Mouse (Mus musculus): ENCODE measurements at regions not wholly inside any gene's neighbourhood (a gene's known extent, or its start where the extent isn't known, plus 50 kb on each side); places are given as distances from the start of the nearest gene placed in this dataset.

DNA sequence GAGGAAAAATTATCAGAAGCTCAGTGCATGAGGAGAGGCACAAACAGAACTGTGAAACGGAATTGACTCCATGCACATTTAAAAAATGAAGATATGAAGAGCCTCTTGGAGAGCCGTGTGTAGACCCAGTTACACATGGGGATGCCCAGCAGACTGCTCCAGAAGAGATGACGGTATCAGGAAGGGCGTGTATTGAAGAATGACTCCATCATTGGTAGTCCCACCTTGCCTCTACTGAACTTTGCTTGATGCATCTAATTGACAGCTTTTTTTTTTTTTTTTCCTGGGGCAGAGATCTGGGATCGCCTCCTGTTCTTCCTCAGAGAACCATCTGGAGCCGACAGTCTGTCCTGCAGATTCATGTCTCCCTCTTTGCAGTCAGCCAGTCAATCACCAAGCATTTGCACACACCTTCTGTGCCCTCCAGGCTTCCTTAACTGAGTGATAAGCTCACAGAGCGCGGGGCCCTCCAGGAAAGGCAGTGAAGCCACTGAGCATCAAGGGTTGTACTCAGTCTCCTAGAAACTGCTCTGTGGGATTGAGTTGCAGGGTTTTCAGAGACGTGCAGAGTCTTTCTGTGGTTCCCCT is 57.6 kb upstream of the D1Pas1 start:
- ATAC-seq = no peak

DNA sequence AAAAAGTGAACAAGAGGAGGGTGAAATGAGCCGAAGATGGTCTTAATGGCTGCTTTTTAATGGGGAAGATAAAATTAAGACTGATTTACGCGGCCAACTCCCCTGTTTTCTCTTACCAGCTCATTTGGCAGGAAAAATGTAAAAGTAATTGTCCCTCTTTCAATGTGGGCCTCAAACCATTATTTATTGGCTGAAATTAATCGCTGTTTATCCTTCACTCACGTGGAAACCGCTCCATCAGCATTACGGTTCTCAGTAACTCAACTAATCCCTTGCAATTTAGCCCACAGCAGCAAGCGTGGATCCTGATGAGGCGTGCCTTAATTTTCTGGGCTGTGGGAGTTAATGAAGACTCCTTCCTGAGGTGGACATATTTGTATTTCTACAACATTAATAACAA is 58.1 kb upstream of the D1Pas1 start:
- Histone ChIP-seq H3K4me3 (replicated peaks) (no peak overlapping the region), H3K27ac (no peak overlapping the region), H3K9me3 (no peaks in the 10 kb centered on the region), H3K27me3 (no peaks in the 10 kb centered on the region), H3K4me1 (replicated peaks) (no peaks in the 10 kb centered on the region), H3K36me3 (no peaks in the 10 kb centered on the region), H3K4me2 (replicated peaks) (no peak overlapping the region), H3K9ac (replicated peaks) (no peak overlapping the region)
- WGBS = 73% methylated on average over 9 of the region's 9 CpGs
- ATAC-seq = no peak

More for the DNA sequence above, 57.6 kb upstream of the D1Pas1 start:
- Histone ChIP-seq H3K9ac (replicated peaks) (no peak overlapping the region), H3K9me3 (no peaks in the 10 kb centered on the region), H3K4me2 (replicated peaks) (no peak overlapping the region), H3K27ac (no peak overlapping the region), H3K36me3 (no peaks in the 10 kb centered on the region), H3K4me3 (replicated peaks) (no peak overlapping the region), H3K4me1 (replicated peaks) (no peaks in the 10 kb centered on the region), H3K27me3 (no peaks in the 10 kb centered on the region)
- 83% methylated on average over 9 of the region's 9 CpGs for WGBS

DNA sequence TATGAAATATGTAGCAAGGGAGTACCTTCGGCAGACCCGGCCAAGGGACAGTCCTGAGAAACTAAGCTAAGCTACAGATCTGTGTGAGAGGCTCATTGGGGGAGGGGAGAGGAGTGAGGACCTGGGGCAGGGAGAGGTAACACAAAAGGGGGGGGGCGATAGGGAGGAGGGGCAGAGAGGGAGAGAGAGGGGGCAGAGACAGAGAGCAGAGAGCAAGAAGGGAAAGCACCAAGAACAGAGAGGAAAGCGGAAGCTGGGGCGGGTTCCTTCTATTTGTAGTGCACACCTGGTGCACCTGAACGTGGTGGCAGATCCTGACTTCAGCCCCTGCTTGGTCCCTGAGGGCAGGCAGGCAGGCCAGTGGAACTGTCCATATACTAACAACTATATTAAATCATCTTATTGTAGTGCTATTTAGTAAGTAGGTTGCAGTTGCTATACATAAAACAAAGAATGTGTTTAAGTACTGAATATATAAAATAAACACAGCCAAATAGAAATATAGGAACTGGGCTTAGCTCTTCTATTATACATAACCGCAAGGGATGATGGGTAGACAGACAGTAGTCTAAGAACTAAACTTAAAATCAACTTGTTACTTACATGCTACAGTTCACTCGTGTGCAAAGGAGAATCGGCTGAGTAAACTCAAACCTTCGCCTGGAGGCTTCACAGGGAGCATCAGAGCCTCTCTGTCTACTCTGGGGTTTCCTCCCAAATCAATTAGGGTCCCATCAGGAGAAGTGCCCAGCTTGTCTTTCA is 59.6 kb upstream of the D1Pas1 start:
- no peak for ATAC-seq
- Histone ChIP-seq H3K4me2 (replicated peaks) (no peak overlapping the region), H3K27ac (no peak overlapping the region), H3K36me3 (no peaks in the 10 kb centered on the region), H3K27me3 (no peaks in the 10 kb centered on the region), H3K4me1 (replicated peaks) (no peaks in the 10 kb centered on the region), H3K9me3 (no peaks in the 10 kb centered on the region), H3K9ac (replicated peaks) (no peak overlapping the region), H3K4me3 (replicated peaks) (no peak overlapping the region)
- 81% methylated on average over 10 of the region's 10 CpGs for WGBS

DNA sequence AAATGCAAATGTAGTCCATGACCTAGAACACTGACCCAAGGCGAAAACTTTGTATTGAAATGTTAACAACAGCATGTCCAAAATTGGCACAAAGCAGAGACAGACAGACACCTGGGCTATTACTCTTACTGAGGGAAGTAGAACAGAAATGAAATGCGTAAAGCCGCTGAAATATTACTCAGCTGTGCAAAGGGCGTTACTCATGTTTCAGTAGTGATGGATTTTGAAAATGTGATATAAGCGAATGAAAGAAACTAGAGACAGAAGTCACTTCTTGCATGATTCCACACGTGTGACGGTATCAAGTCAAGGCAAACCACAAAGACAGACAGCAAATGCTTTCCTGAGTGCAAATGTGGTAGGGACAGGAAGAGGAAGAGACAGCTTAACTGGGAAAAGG is 61.3 kb upstream of the D1Pas1 start:
- no peaks in the 10 kb centered on the region for H3K4me1 ChIP-seq (replicated peaks)
- no peak overlapping the region for H3K9ac ChIP-seq (replicated peaks)
- WGBS = 93% methylated on average over 7 of the region's 7 CpGs
- H3K27me3 ChIP-seq = no peaks in the 10 kb centered on the region
- ATAC-seq = no peak
- H3K27ac ChIP-seq = no peak overlapping the region
- H3K36me3 ChIP-seq = no peaks in the 10 kb centered on the region
- H3K4me3 ChIP-seq (replicated peaks) = no peak overlapping the region
- no peak overlapping the region for H3K4me2 ChIP-seq (replicated peaks)
- no peaks in the 10 kb centered on the region for H3K9me3 ChIP-seq

DNA sequence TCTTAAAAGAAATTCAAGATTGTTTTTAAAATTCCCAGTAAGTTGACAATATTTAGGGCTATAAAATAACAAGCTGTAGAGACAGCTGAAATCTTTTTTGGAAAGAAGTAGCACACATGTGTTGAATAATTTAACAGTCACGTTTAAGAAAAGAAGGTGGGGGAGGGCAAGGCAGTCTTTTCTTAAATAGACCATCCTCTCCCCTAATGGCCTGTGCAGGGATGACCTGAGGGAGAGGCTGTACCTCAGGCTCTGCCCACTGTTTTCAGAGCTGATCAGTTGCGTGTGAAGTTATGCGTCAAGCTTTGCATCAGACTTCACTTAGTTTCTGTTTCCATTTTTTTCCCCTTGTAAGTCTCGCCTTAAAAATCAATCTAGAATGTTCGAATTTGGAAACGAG is 65.7 kb upstream of the D1Pas1 start:
- Histone ChIP-seq H3K27me3 (no peaks in the 10 kb centered on the region), H3K9me3 (no peaks in the 10 kb centered on the region), H3K4me3 (replicated peaks) (no peak overlapping the region), H3K9ac (replicated peaks) (no peak overlapping the region), H3K4me1 (replicated peaks) (no peaks in the 10 kb centered on the region), H3K4me2 (replicated peaks) (no peak overlapping the region), H3K36me3 (no peaks in the 10 kb centered on the region), H3K27ac (no peak overlapping the region)
- ATAC-seq = no peak
- 78% methylated on average over 6 of the region's 6 CpGs for WGBS

DNA sequence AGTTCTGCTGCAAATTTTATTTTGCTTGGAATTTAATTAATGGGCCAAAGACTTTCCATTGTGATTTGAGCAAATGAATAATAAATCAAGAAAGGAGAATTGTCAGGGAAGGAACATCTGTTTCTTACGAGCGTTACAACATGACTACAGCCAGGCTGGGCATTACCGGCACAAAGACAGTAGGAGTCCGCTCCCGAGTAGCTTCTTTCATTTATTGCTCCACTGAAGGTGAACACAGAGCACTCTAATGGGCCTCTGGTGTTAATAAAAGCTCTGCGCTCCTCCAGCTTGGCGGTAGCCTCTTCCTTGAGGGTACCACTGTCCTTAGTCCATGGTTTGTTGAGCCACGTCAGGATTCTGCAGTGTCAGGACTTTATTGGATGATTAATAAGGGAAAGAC is 69.0 kb upstream of the D1Pas1 start:
- no peak overlapping the region for H3K4me2 ChIP-seq (replicated peaks)
- no peak overlapping the region for H3K27ac ChIP-seq
- H3K4me1 ChIP-seq (replicated peaks) = no peaks in the 10 kb centered on the region
- 60% methylated on average over 8 of the region's 8 CpGs for WGBS
- H3K9me3 ChIP-seq = no peaks in the 10 kb centered on the region
- no peaks in the 10 kb centered on the region for H3K27me3 ChIP-seq
- no peak overlapping the region for H3K4me3 ChIP-seq (replicated peaks)
- no peak for ATAC-seq
- no peak overlapping the region for H3K9ac ChIP-seq (replicated peaks)
- H3K36me3 ChIP-seq = no peaks in the 10 kb centered on the region

DNA sequence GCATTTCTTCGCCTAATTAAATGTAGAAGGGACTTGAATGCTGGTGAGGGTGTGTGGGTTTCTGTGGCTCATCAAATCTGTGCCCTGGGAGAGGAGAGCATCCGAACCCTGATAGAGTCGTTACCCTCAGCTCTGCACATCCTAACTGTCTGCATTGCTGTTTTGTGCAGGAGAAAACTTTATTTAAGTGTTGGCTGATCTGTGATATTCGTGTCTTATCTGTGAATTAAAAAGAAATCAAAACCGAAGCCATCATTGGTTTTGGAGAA is 77.7 kb upstream of the D1Pas1 start:
- H3K9me3 ChIP-seq = 0 out of 2 replicates have a peak, but pooled peaks cover 5% of the 10 kb centered on the region
- H3K4me1 ChIP-seq (replicated peaks) = peaks cover 10% of the 10 kb centered on the region
- ATAC-seq = no peak
- no peak overlapping the region for H3K27ac ChIP-seq
- no peaks in the 10 kb centered on the region for H3K27me3 ChIP-seq
- no peak overlapping the region for H3K4me2 ChIP-seq (replicated peaks)
- no peak overlapping the region for H3K4me3 ChIP-seq (replicated peaks)
- H3K9ac ChIP-seq (replicated peaks) = no peak overlapping the region
- H3K36me3 ChIP-seq = no peaks in the 10 kb centered on the region
- WGBS = 66% methylated on average over 5 of the region's 5 CpGs

DNA sequence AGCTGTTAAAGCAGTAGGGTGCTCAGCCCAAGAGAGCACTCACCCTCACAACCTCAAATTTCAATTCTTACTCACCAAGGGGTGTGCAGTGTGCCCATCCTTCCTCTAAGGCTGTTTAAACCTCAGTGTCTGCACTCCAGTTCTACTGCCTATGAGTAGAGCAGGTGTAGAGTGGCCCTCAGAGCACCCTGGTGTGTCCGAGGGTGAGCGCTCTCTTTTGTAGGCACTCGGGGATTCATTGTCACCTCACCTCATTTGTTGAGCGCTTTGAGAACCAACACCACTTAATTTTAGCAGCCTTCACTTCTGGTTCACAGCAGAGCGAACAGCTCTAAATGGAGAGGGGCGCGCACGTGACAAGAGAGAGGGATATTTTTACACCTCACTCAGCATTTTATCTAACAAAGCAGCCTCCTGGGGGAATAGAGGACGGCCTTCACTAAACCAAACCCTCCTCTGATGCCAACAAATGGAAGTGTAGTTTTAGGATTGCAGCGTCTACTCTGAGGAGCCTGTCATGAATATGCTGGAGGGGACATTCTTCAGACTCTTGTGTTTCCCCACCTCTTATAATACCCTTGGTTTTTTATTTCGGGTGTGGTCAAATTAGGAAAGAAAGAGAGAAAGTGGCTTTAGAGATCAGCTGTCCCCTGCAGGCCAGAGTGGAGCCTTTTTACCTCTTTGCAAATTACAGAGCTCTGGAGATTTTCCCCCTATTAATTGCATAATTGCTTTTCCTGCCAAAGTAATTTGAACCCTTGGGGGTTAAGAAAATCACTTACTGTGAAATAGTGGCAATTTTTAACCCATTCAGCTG is 78.2 kb upstream of the D1Pas1 start:
- Histone ChIP-seq H3K36me3 (no peaks in the 10 kb centered on the region), H3K27ac (0 out of 2 replicates have a peak overlapping the region, but pooled peaks have one; percentile 11), H3K9me3 (0 out of 2 replicates have a peak, but pooled peaks cover 5% of the 10 kb centered on the region), H3K4me2 (replicated peaks) (no peak overlapping the region), H3K9ac (replicated peaks) (no peak overlapping the region), H3K4me1 (replicated peaks) (peaks cover 10% of the 10 kb centered on the region), H3K27me3 (no peaks in the 10 kb centered on the region), H3K4me3 (replicated peaks) (no peak overlapping the region)
- 0 out of 2 replicates have a peak, but pooled peaks have one; percentile 17 for ATAC-seq
- WGBS = 55% methylated on average over 11 of the region's 11 CpGs

DNA sequence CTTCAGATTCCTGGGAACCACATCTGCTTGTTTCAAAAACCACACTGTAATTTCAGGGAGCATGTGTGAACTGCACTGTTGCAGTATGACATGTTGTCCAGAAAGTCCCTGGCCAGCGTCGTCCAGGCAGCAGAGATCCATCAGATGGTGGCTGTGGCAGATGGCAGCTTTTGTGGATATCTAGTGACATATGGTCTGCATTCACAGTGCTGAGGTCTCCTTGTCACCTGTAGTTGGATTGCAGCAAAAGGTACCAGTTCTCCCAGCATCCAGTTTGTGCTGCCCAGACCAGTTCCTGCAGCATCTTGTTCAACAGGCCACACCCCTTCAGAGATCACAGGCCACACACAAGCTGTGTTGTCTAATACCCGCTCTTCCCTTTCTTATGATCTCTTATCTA is 80.1 kb upstream of the D1Pas1 start:
- H3K4me2 ChIP-seq (replicated peaks) = no peak overlapping the region
- WGBS = 66% methylated on average over 3 of the region's 3 CpGs
- ATAC-seq = no peak

DNA sequence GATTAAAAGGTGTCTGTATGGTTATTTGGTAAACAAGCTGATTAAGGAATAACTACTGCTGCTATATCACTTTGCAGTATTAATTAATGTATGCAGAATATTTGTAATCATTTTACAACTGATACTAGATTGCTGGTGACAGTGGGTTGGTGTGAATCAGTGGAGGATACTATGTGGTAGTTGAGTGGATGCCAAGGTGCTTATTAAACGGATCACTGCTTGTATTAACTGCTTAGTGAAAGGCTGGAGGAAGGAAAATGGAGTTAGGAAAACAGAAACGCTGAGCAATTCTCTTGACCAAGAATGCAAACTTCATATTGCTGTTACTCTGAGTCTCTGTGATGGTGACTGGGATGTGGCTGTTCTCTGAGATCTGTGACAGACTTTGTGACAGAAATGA is 86.8 kb upstream of the D1Pas1 start:
- Histone ChIP-seq H3K9me3 (no peaks in the 10 kb centered on the region), H3K27me3 (no peaks in the 10 kb centered on the region), H3K9ac (replicated peaks) (no peak overlapping the region), H3K4me1 (replicated peaks) (no peaks in the 10 kb centered on the region), H3K27ac (no peak overlapping the region), H3K4me3 (replicated peaks) (no peak overlapping the region), H3K4me2 (replicated peaks) (no peak overlapping the region), H3K36me3 (no peaks in the 10 kb centered on the region)
- no peak for ATAC-seq
- 72% methylated on average over 2 of the region's 2 CpGs for WGBS

More for the DNA sequence above, 80.1 kb upstream of the D1Pas1 start:
- Histone ChIP-seq H3K9ac (replicated peaks) (no peak overlapping the region), H3K4me3 (replicated peaks) (no peak overlapping the region), H3K27me3 (no peaks in the 10 kb centered on the region), H3K36me3 (no peaks in the 10 kb centered on the region), H3K4me1 (replicated peaks) (peaks cover 10% of the 10 kb centered on the region), H3K9me3 (0 out of 2 replicates have a peak, but pooled peaks cover 5% of the 10 kb centered on the region), H3K27ac (no peak overlapping the region)

DNA sequence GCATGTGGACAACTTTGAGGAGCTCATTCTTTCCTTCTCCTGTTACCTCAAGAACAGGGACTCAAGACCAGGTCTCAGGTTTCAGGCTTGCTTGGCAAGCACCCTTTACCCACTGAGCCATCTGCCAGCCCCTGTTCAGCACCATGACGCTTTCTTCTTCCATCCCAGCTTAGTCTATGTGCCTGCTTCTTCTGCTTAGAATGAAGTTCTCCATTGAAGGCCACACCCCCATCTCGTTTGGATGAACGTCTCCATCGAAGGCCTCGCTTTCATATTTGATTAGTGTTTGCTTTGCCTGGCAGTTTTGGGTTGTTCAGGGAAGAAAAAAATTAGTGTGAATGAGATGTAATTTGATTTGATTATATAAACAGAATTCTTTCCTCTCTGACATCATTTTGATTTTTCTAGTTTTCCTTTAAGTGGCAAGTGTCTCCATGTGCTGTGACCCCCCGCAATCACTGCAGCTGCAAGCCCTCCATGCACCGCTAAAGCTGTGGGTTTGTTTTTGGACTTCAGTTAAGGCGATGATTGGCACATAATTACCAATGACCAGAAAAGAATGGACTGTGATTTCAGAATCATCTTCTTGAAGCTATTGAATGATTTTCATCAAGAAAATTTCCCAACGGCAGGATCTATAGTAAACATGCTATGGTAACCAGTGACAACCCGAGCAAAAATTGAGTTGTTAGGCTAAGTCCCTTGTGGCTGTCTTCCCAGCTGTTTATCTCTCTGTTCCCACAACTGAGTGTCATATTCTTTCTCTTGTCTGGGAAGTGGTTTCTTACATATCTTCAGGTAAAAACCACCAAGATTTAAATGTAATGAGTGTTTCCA is 106.4 kb upstream of the D1Pas1 start:
- Histone ChIP-seq H3K4me3 (replicated peaks) (no peak overlapping the region), H3K9me3 (no peaks in the 10 kb centered on the region), H3K4me1 (replicated peaks) (no peaks in the 10 kb centered on the region), H3K9ac (replicated peaks) (no peak overlapping the region), H3K4me2 (replicated peaks) (no peak overlapping the region), H3K27me3 (no peaks in the 10 kb centered on the region), H3K27ac (no peak overlapping the region), H3K36me3 (no peaks in the 10 kb centered on the region)
- no peak for ATAC-seq
- WGBS = 81% methylated on average over 10 of the region's 10 CpGs

DNA sequence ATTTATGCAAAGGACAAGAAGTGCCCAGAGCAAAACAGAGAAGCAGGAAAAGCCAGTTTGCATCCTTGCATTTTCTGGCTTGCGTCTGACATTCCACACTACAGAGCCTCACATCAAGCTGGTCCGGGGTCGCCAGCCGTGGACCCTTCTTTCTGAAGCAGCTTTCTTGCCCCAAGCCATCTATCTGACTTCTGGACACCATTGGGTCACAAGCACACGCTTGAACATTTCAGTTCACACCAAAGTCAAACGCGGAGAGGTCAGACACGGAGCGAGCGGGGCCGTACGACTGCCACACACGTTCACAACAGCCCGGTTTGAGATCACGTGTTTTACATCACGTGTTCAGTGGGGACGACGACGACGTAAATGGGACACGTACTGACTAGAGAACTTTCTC is 108.9 kb upstream of the D1Pas1 start:
- no peaks in the 10 kb centered on the region for H3K4me1 ChIP-seq (replicated peaks)
- no peak overlapping the region for H3K9ac ChIP-seq (replicated peaks)
- H3K27ac ChIP-seq = no peak overlapping the region
- no peak overlapping the region for H3K4me2 ChIP-seq (replicated peaks)
- no peak overlapping the region for H3K4me3 ChIP-seq (replicated peaks)
- no peaks in the 10 kb centered on the region for H3K27me3 ChIP-seq
- no peaks in the 10 kb centered on the region for H3K9me3 ChIP-seq
- ATAC-seq = no peak
- 93% methylated on average over 21 of the region's 21 CpGs for WGBS
- no peaks in the 10 kb centered on the region for H3K36me3 ChIP-seq
